Mouse (Mus musculus): ENCODE measurements around the gene Gm29609.
"Not testable (repeated sequence)": the region's sequence is repeated elsewhere in the genome, so short reads cannot be mapped to it uniquely, and the experiment has no call there.

Gm29609 gene

GRCm38 (mm10) chr5:31179766-31180630 lies at the start of gene Gm29609, which contains the start of gene Gtf3c2:
Gene Gm29609, minus strand, starts transcription at chr5:31179911.
Gene Gtf3c2, minus strand, starts transcription at chr5:31180144.
- peak; percentile 94 for DNase-seq

- no peak for DNase-seq
Observed at GRCm38 (mm10) chr5:31226641-31227040, 46.9 kb upstream of the Gm29609 start.

- DNase-seq: no peak
Observed at GRCm38 (mm10) chr5:31222696-31223095, 43.0 kb upstream of the Gm29609 start.

- DNase-seq: peak; percentile 47
Observed at GRCm38 (mm10) chr5:31221304-31221945, 41.7 kb upstream of the Gm29609 start.

GRCm38 (mm10) chr5:31220448-31221303 lies 41.0 kb upstream of the Gm29609 start, which contains the start of gene Ppm1g:
Gene Ppm1g, minus strand, starts transcription at chr5:31220687.
- peak; percentile 98 for DNase-seq

GRCm38 (mm10) chr5:31219911-31220447 lies 40.3 kb upstream of the Gm29609 start:
- DNase-seq: no peak

DNA sequence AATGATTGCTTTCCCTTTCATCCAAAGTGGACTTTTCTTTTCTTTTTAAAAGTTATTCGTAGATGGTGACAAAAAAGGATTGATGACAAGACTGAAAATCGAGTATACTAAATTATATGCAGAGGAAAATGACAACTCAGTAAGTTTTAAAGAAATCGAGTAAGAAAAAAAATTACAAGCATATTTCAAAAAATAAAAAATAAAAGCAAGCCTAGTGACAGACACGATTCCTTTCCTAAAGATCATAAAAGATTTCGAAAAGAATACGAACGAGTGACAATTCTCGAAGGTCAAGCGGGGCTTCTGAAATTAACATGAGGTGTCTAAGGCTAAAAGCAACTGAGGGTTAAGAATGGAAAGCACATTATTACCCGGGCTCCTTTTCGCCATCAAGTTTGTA lies 39.8 kb upstream of the Gm29609 start:
- DNase-seq: no peak

- DNase-seq: no peak
Observed at GRCm38 (mm10) chr5:31219070-31219469, 39.4 kb upstream of the Gm29609 start.

DNA sequence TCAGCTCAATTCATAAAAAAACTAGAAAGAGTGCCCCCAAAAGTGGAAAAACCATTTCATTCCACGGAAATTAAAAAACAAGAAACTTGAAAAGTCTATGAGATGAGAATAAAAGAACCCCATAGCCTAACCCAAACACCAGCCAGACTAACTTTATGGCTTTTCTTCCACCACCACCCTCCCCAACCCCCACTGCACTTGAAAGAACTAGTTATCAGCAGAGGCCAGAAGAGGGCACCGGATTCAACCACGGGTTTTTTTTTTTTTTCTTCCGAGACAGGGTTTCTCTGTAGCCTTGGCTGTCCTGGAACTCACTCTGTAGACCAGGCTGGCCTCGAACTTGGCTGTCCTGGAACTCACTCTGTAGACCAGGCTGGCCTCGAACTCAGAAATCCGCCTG lies 38.6 kb upstream of the Gm29609 start:
- DNase-seq: no peak

GRCm38 (mm10) chr5:31216554-31216953 lies 36.8 kb upstream of the Gm29609 start:
- DNase-seq: not testable (repeated sequence)

DNA sequence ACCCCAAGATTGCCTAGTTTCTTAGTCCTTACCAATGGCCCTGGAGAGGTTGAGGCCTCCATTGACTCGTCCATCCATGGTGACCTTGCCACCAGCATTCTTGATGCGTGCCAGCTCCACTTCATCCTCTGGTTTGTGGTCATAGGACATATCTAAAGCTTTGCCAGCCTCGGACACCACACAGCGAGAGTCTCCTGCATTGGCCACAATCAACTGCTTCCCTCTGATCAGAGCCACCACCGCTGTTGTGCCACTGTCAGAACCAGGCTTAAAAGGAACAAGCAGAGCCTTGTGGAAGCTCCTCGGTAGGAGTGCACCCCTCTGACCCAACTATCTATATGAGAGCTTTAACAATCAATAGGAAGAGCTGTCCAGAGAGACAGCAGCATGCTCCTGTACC lies 24.7 kb upstream of the Gm29609 start:
- DNase-seq: no peak

DNA sequence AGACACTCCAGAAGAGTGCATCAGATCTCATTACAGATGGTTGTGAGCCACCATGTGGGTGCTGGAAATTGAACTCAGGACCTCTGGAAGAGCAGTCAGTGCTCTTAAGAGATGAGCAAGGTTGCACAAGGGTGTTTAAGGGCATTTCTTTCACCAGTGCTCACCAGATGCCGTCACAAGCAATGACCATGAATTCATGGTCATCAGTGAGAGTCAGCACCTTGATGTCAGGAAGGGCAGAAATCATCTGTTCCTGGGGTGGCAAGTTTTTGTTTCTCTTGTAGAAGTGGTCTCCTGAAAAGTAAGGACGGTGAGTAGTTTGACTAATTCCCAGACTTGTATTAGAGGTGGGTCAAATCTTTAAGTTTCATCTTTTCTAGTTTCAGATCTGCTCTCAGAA lies 24.2 kb upstream of the Gm29609 start:
- no peak for DNase-seq

DNA sequence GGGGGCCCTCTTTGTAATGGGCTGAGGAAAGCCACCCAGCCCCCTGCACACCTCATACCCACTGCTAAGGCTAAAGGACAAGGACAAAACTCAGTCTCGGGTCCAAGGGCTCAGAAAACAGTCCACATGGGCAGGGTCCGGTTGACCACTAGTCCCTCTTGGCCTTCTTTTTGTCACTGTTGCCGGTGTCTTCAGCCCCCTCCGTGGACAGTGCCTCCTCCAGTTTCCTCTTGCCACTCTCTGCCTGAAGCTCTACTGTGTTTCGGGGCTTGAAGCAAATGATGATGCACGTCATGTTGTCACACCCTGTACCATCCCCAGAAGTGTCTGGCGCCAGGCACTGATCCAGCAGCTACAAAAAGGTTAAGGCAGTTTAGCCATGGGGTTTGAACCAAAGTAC lies 23.2 kb upstream of the Gm29609 start:
- no peak for DNase-seq

DNA sequence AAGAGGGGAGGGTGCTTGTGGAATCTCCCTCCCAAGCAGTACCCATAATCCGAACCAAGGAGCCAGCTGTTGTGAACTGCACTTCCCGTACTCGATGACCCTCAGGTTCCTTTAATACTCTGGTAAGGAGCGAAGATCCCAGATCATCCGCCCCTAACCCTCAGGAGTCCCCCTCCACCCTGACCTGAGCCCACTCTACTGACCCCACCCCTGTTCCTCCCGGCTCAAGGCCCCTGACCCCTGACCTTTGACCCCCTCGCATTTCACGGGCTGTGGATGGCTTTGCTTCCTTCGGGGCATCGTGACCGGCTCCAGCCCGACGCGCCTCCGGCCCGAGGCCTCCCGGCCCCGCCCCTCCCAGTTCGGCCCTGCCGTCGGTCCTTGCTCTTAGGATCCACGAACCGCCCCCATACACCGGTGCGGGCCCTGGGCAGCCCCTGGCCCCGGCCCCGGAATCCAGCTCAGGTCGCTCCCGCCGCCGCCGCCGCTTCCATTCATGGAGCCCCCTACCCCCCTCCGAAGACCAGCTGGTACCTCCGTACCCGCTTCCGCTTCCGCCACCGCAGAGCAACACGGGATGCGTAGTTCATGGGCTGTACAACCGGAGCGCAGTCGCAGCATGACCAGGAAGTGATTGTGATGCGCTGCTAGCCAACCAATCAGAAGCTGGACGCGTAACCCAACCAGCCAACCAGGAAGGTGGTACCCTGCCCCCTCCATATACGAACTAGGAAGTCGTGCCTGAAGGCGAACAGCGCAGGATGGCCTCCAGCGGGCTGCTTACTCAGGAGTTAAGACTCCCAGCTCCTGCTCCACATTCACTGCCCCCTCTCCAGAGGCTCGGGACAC lies 22.3 kb upstream of the Gm29609 start, which contains the start of gene Zfp513:
Gene Zfp513 (minus strand): TSS at position 562 of the 849 bp plus-strand sequence.
- peak; percentile 93 for DNase-seq

DNA sequence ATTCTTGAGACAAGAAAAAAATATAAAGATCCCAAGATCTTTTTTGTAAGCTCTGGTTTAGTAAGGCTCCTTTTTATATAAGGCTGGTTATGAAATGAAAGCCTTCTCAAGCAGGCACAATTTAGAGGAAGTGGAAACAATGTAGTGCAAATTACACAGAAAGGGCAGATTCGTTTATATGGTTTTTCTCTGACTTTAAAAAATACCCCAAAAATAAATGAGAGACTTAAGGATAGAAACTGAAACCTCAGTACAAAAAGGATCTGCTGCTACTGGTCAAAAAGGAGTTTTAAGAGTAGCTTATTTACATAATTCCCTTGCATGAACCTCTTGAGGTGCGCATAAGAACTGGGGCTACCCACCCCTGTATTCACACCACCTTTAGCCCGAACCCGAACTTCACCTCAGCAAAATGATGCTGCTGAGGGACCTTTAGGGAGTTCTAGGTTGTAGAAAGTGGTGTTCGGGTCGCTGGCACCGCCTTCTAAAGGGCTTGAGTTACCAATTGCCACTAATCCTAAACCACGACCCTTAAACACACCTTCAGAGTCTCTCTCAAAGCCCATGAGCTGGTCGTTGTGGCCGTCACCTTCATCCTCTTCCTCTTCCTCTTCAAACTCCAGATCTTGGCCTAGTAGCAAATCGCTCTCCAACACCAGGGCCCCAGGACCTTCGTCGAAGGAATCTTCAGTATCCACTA lies 21.5 kb upstream of the Gm29609 start:
- DNase-seq: no peak

DNA sequence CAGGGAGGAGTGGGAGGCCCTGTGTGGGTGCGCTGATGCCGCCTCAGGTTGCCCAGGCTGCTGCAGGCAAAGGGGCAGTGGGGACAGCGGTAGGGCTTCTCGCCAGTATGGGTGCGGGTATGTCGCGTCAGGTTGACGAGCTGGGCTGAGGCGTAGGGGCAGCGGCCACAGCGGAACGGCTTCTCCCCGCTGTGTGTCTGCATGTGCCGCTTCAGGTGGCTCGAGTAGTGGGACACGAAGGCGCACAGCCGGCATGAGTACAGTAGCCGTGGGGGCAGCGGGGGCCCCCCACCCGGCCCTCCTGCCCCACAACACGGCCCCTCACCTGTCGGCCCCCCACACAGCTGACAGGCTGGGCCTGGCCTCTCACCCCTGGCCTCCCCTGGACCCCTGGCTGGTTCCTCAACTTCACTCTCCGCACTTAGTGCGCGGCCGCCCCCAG lies 20.6 kb upstream of the Gm29609 start:
- no peak for DNase-seq

DNA sequence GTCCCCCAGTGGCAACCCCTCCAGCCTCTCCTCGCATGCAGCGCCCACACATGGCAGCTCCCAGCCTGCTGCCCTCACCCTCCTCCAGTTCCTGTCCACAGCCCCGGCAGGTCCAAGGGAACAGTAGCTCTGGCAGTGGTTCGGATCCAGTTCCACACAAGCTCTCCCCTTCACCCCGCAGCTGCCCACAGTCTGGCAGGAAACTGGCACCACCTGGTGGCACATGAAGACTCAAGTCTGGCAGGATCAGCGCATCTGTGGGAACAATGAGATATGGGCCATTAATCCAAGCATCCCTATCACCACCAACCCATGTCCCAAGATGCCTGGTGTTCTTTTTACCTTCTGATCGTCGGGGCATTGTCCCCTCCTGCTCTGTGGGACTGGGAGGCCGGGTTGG lies 20.2 kb upstream of the Gm29609 start:
- peak; percentile 27 for DNase-seq

GRCm38 (mm10) chr5:31199321-31199892 lies 19.7 kb upstream of the Gm29609 start:
- DNase-seq: no peak

DNA sequence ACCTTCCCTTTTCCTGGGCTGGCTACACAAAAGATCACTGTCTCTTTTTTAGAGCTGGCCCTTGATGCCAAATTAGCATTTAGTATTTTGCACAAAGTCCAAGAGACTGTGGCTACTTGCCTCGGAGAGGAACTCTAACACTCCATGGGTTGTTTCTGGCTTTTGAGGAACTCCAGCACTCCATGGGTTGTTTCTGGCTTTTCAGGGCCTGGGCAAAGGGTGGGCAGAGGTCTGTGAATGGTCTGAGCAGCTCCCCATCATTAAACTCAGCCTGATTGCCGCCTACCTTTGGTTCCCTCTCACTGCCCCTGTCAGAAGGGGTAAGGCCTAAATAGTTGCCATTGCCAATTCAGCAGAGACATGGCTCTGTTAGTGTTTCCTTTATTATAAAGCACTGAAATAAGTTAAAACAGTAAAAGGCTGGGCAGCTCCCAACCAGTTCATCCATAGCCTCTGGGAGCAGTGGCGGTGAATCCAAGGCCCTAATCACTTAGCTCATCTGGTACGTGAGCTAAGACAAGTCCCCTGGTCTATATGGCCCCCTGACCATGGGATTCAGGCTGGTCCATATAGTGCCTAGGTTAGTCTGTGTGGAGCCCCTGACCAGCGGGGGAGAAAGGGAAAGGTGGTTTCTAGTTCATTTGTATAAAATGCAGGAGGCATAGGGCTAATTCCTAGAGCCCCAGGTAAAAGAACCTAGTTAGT lies 19.1 kb upstream of the Gm29609 start:
- DNase-seq: no peak

GRCm38 (mm10) chr5:31198170-31198569 lies 18.5 kb upstream of the Gm29609 start:
- DNase-seq: no peak
